10 mouse cellular contexts compared by ENCODE assay signal in genomic region chr10:34418794-34419193, GRCm38 (mm10). TPM values are rescaled to one million over a fixed set of nuclear protein-coding genes. Genes with fewer than 3 reads are reported as not detected.
DNase-seq lines count a peak whose midpoint lies in the region; ATAC-seq and TF ChIP-seq lines count a peak whose summit lies in the region.
"Not testable (repeated sequence)": the region's sequence is repeated elsewhere in the genome, so short reads cannot be mapped to it uniquely, and the experiment has no call there.
"Had no signal": no experiment of that assay in that cellular context is flagged by ENCODE, and none has a peak within 500 bp of the region (broad histone marks: within the 10 kb centered on the region; RNA-seq: fewer than 3 reads in every experiment).

No protein-coding gene starts in this region.

- H3K27ac ChIP-seq in ES-Bruce4 (ENCODE audit: insufficient read depth, low read length): 0 out of 2 replicates have a peak overlapping the region, but pooled peaks have one; percentile 22
- not testable (repeated sequence) for H3K27ac ChIP-seq in embryonic facial prominence, embryonic 12.5 days; forebrain, postnatal 0 days (ENCODE audit: low read depth, low read length); hindbrain, embryonic 12.5 days; kidney, postnatal 0 days; midbrain, embryonic 13.5 days; stomach, embryonic 14.5 days (ENCODE audit: low read length)
- peak overlapping the region; percentile 51; the same call in 1 of the 2 replicates for H3K27ac ChIP-seq in liver, embryonic 15.5 days (replicated peaks)

- not testable (repeated sequence) for TF ChIP-seq CTCF in ES-Bruce4 (IDR thresholded peaks at IDR 0.05; ENCODE audit: low read depth, low read length); forebrain, postnatal 0 days (IDR thresholded peaks at IDR 0.05; ENCODE audit: low read depth); kidney, postnatal 0 days (IDR thresholded peaks at IDR 0.05; ENCODE audit: low read depth)

- not testable (repeated sequence) for H3K27me3 ChIP-seq in ES-Bruce4 (ENCODE audit: control insufficient read depth, insufficient read depth, low read length, poor library complexity, severe bottlenecking); embryonic facial prominence, embryonic 12.5 days; forebrain, postnatal 0 days (ENCODE audit: insufficient read depth, low read length); hindbrain, embryonic 12.5 days; kidney, postnatal 0 days (ENCODE audit: insufficient read depth, low read length); liver, embryonic 15.5 days; midbrain, embryonic 13.5 days; stomach, embryonic 14.5 days (ENCODE audit: control insufficient read depth, insufficient read depth, low read length)

- H3K9me3 ChIP-seq in ES-Bruce4 (replicated peaks; ENCODE audit: control insufficient read depth, insufficient read depth, low read length, poor library complexity, severe bottlenecking); embryonic facial prominence, embryonic 12.5 days; forebrain, postnatal 0 days (ENCODE audit: low read length); hindbrain, embryonic 12.5 days (replicated peaks); kidney, postnatal 0 days (replicated peaks; ENCODE audit: low read length); liver, embryonic 15.5 days (replicated peaks); midbrain, embryonic 13.5 days; stomach, embryonic 14.5 days (ENCODE audit: control insufficient read depth, low read depth, low read length): not testable (repeated sequence)

- peak overlapping the region; percentile 38 for H3K4me3 ChIP-seq in ES-Bruce4 (ENCODE audit: low read depth, low read length)
- peak overlapping the region; percentile 71 for H3K4me3 ChIP-seq in embryonic facial prominence, embryonic 12.5 days
- H3K4me3 ChIP-seq in forebrain, postnatal 0 days (ENCODE audit: low read depth, low read length): peak overlapping the region; percentile 51
- peak overlapping the region; percentile 66 for H3K4me3 ChIP-seq in hindbrain, embryonic 12.5 days
- H3K4me3 ChIP-seq in kidney, postnatal 0 days (replicated peaks; ENCODE audit: low read depth, low read length): peak overlapping the region; percentile 84
- H3K4me3 ChIP-seq in liver, embryonic 15.5 days (replicated peaks): peak overlapping the region; percentile 80
- H3K4me3 ChIP-seq in midbrain, embryonic 13.5 days (replicated peaks): peak overlapping the region; percentile 68
- H3K4me3 ChIP-seq in stomach, embryonic 14.5 days (ENCODE audit: low read depth, low read length): peak overlapping the region; percentile 79

- not testable (repeated sequence) for TF ChIP-seq EP300 in ES-Bruce4 (IDR thresholded peaks at IDR 0.05; ENCODE audit: insufficient read depth, low read depth, low read length)

- not testable (repeated sequence) for H3K4me1 ChIP-seq in ES-Bruce4 (ENCODE audit: control insufficient read depth, insufficient read depth, low read length); embryonic facial prominence, embryonic 12.5 days; forebrain, postnatal 0 days (ENCODE audit: insufficient read depth); hindbrain, embryonic 12.5 days; kidney, postnatal 0 days (replicated peaks; ENCODE audit: insufficient read depth, low read length); midbrain, embryonic 13.5 days (replicated peaks); stomach, embryonic 14.5 days (ENCODE audit: control insufficient read depth, insufficient read depth, low read length)
- peaks cover 37% of the 10 kb centered on the region for H3K4me1 ChIP-seq in liver, embryonic 15.5 days (replicated peaks)

- 81% methylated on average over 4 of the region's 4 CpGs for WGBS in embryonic facial prominence, embryonic 12.5 days
- WGBS in forebrain, postnatal 0 days: 78% methylated on average over 4 of the region's 4 CpGs
- WGBS in hindbrain, embryonic 12.5 days: 80% methylated on average over 4 of the region's 4 CpGs
- 52% methylated on average over 4 of the region's 4 CpGs for WGBS in kidney, postnatal 0 days
- 69% methylated on average over 4 of the region's 4 CpGs for whole genome bisulfite sequencing in liver, embryonic 15.5 days (ENCODE audit: insufficient replicate concordance)
- 79% methylated on average over 4 of the region's 4 CpGs for WGBS in midbrain, embryonic 13.5 days
- WGBS in stomach, embryonic 14.5 days: 66% methylated on average over 4 of the region's 4 CpGs

- H3K9ac ChIP-seq in ES-Bruce4 (ENCODE audit: low read depth, poor library complexity, severe bottlenecking); hindbrain, embryonic 12.5 days; stomach, embryonic 14.5 days (replicated peaks; ENCODE audit: low read depth, low read length): not testable (repeated sequence)
- peak overlapping the region; percentile 65; the same call in 1 of the 2 replicates for H3K9ac ChIP-seq in embryonic facial prominence, embryonic 12.5 days
- H3K9ac ChIP-seq in forebrain, postnatal 0 days: peak overlapping the region; percentile 58
- peak overlapping the region; percentile 36; the same call in 1 of the 2 replicates for H3K9ac ChIP-seq in kidney, postnatal 0 days (ENCODE audit: low read depth, low read length)
- peak overlapping the region; percentile 77; the same call in 1 of the 2 replicates for H3K9ac ChIP-seq in liver, embryonic 15.5 days
- H3K9ac ChIP-seq in midbrain, embryonic 13.5 days (replicated peaks): peak overlapping the region; percentile 70

- not testable (repeated sequence) for TF ChIP-seq POLR2A in ES-Bruce4 (IDR thresholded peaks at IDR 0.05; ENCODE audit: insufficient read depth, low read length)

- peak overlapping the region; percentile 50 for H3K4me2 ChIP-seq in embryonic facial prominence, embryonic 12.5 days (replicated peaks)
- peak overlapping the region; percentile 67 for H3K4me2 ChIP-seq in forebrain, postnatal 0 days (ENCODE audit: low read depth)
- H3K4me2 ChIP-seq in hindbrain, embryonic 12.5 days (replicated peaks): peak overlapping the region; percentile 58
- H3K4me2 ChIP-seq in kidney, postnatal 0 days (ENCODE audit: low read length): peak overlapping the region; percentile 62
- peak overlapping the region; percentile 82 for H3K4me2 ChIP-seq in liver, embryonic 15.5 days
- peak overlapping the region; percentile 72 for H3K4me2 ChIP-seq in midbrain, embryonic 13.5 days (replicated peaks)
- peak overlapping the region; percentile 58 for H3K4me2 ChIP-seq in stomach, embryonic 14.5 days (replicated peaks; ENCODE audit: low read depth, low read length)

- not testable (repeated sequence) for DNase-seq in forebrain, postnatal 0 days; kidney, postnatal 0 days (ENCODE audit: low spot score)

- not testable (repeated sequence) for H3K36me3 ChIP-seq in ES-Bruce4 (ENCODE audit: control insufficient read depth, insufficient read depth, low read length, poor library complexity, severe bottlenecking); embryonic facial prominence, embryonic 12.5 days; forebrain, postnatal 0 days (ENCODE audit: insufficient read depth); hindbrain, embryonic 12.5 days; kidney, postnatal 0 days (ENCODE audit: insufficient read depth, low read length); liver, embryonic 15.5 days (replicated peaks); midbrain, embryonic 13.5 days; stomach, embryonic 14.5 days (ENCODE audit: control insufficient read depth, insufficient read depth, low read length)

- ATAC-seq in embryonic facial prominence, embryonic 12.5 days (ENCODE audit: insufficient number of reproducible peaks, insufficient read depth, low FRiP score, low TSS enrichment); forebrain, postnatal 0 days; hindbrain, embryonic 12.5 days (ENCODE audit: low FRiP score); midbrain, embryonic 13.5 days: not testable (repeated sequence)
- ATAC-seq in kidney, postnatal 0 days (replicated peaks; ENCODE audit: low FRiP score, low read depth): peak; percentile 29
- ATAC-seq in liver, embryonic 15.5 days (ENCODE audit: insufficient read depth): peak; percentile 34
- ATAC-seq in stomach, embryonic 14.5 days (ENCODE audit: insufficient number of reproducible peaks, insufficient read depth, low FRiP score, low read depth): 0 out of 2 replicates have a peak, but pooled peaks have one; percentile 2

RNA-seq across cellular contexts. Expression of gene Nt5dc1, which starts 0.4 kb away (rescaled TPM):
- 17.6 and 19.4 TPM in 2 replicates for polyA plus RNA-seq in ES-Bruce4 (2011; ENCODE audit: insufficient read depth, insufficient read length, low read depth, missing spikeins)
- polyA plus RNA-seq in embryonic facial prominence, embryonic 12.5 days (2016; fragmentation: Nextera tagmentation; extraction: Ambion mirVana): 7.8 TPM in 2 replicates
- total RNA-seq in forebrain, postnatal 0 days (2014; rRNA removed): 1.0 and 2.0 TPM in 2 replicates
- 1.8 and 2.0 TPM in 2 replicates for polyA plus RNA-seq in forebrain, postnatal 0 days (2015; fragmentation: Nextera tagmentation; extraction: Ambion mirVana)
- 5.1 and 5.9 TPM in 2 replicates for polyA plus RNA-seq in hindbrain, embryonic 12.5 days (2016; fragmentation: Nextera tagmentation; extraction: Ambion mirVana)
- 15.2 and 15.9 TPM in 2 replicates for polyA plus RNA-seq in kidney, postnatal 0 days (2015; fragmentation: Nextera tagmentation; extraction: Ambion mirVana)
- 7.2 and 7.4 TPM in 2 replicates for polyA plus RNA-seq in liver, embryonic 15.5 days (2015; fragmentation: Nextera tagmentation; extraction: Ambion mirVana)
- 2.7 and 2.8 TPM in 2 replicates for polyA plus RNA-seq in midbrain, embryonic 13.5 days (2015; fragmentation: Nextera tagmentation; extraction: Ambion mirVana)
- 11.6 and 13.1 TPM in 2 replicates for polyA plus RNA-seq in stomach, embryonic 14.5 days (2014; fragmentation: Nextera tagmentation; extraction: Ambion mirVana)

RNA-seq across cellular contexts. Expression of gene Col10a1, which starts 29.0 kb away (rescaled TPM):
- 0.49 TPM in 1 of 2 replicates, not detected in the other for polyA plus RNA-seq in ES-Bruce4 (2011; ENCODE audit: insufficient read depth, insufficient read length, low read depth, missing spikeins)
- 0.29 and 0.38 TPM in 2 replicates for polyA plus RNA-seq in embryonic facial prominence, embryonic 12.5 days (2016; fragmentation: Nextera tagmentation; extraction: Ambion mirVana)
- total RNA-seq in forebrain, postnatal 0 days (2014; rRNA removed): 0.52 TPM in 1 of 2 replicates, not detected in the other
- 0.04 and 0.12 TPM in 2 replicates for polyA plus RNA-seq in forebrain, postnatal 0 days (2015; fragmentation: Nextera tagmentation; extraction: Ambion mirVana)
- 0.42 TPM in 1 of 2 replicates, not detected in the other for polyA plus RNA-seq in hindbrain, embryonic 12.5 days (2016; fragmentation: Nextera tagmentation; extraction: Ambion mirVana)
- polyA plus RNA-seq in kidney, postnatal 0 days (2015; fragmentation: Nextera tagmentation; extraction: Ambion mirVana): 0.06 and 0.09 TPM in 2 replicates
- 0.07 and 0.09 TPM in 2 replicates for polyA plus RNA-seq in liver, embryonic 15.5 days (2015; fragmentation: Nextera tagmentation; extraction: Ambion mirVana)
- polyA plus RNA-seq in midbrain, embryonic 13.5 days (2015; fragmentation: Nextera tagmentation; extraction: Ambion mirVana): 0.05 TPM in 1 of 2 replicates, not detected in the other
- 0.23 and 0.34 TPM in 2 replicates for polyA plus RNA-seq in stomach, embryonic 14.5 days (2014; fragmentation: Nextera tagmentation; extraction: Ambion mirVana)
- total RNA-seq: gastrocnemius, postnatal 36 days; monocyte, adult 5-6 weeks had no signal
